Mouse (Mus musculus): ENCODE data around the gene Mthfsd. TPM values are rescaled to one million over a fixed set of nuclear protein-coding genes. Genes with fewer than 3 reads are reported as not detected.

Mthfsd gene
- polyA plus RNA-seq, 1 experiment from 2014 or later, result 45.2 TPM

DNA sequence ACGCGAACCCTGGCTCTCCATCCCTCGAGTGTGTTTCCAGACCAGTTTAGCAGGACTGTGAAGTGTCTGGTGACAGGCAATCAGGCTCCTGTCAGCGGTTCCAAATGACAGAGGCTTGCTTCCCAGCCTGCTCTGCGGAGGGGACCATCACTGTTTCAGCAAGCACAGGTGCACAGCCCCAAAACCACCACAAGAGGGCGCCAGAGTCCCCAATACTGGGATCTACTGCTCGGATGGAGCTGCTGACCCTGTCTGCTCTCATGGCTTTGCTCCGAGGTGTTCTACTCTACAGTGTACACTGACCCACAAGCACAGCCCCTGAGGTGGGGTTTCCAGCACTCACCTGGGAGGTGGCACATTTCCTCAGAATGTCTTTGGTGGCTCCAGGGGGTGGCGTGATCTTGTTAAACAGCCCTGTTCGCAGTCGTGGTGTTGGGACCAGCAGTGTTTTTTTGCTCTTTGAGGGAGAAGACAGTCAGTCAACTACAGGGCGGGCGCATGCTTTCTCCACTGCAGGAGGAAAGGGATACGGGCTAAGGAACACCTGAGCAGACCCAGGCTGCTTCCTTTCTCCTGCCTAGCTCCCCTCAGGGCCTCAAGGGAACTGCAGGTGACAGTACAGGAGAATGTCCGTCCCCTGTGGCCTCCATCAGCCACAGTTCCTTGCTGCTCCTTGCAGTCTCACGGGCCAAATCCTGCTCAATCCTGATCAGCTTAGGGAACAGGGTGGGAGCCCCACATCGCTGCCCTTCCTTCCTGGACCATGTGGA lies 4.0 kb downstream of the Mthfsd start:
- WGBS, result 51% methylated on average over 17 of the region's 17 CpGs
- peaks cover 27% of the 10 kb centered on the region for H3K36me3 ChIP-seq (ENCODE audit: control insufficient read depth, insufficient read depth, low read length)
- ATAC-seq, result peak; percentile 15

DNA sequence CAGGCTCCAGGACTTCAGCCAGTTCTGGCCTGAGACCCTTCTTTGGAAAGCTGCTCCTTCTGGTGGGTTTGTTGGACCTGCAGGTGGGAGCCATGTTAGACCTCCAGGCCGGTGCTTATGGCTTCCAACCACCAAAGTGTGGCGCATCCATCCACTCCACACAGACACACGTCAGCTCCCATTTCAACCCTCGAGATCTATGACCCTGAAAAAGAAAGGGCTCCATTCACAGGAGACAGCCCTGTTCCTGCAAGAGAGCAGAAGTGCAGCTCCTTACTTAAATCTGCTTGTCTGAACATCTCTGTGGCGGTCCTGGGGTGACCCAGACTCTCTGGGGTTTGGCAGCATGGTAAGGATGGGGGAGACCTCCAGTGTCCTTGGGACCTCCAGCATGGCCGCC lies 14.7 kb downstream of the Mthfsd start:
- Histone ChIP-seq H3K4me1 (ENCODE audit: control insufficient read depth, insufficient read depth, low read depth, low read length) (no peaks in the 10 kb centered on the region), H3K36me3 (ENCODE audit: control insufficient read depth, insufficient read depth, low read length) (peaks cover 11% of the 10 kb centered on the region), H3K4me2 (ENCODE audit: low read length) (no peak overlapping the region), H3K27ac (ENCODE audit: low read depth, low read length) (no peak overlapping the region), H3K27me3 (replicated peaks; ENCODE audit: control insufficient read depth, insufficient read depth, low read length) (peaks cover 55% of the 10 kb centered on the region), H3K4me3 (ENCODE audit: low read length) (no peak overlapping the region), H3K9ac (ENCODE audit: low read depth, low read length) (no peak overlapping the region), H3K9me3 (ENCODE audit: control insufficient read depth, low read length) (no peaks in the 10 kb centered on the region)
- ATAC-seq, result no peak
- WGBS, result 66% methylated on average over 6 of the region's 6 CpGs

More for the DNA sequence above, 4.0 kb downstream of the Mthfsd start:
- no peaks in the 10 kb centered on the region for H3K9me3 ChIP-seq (ENCODE audit: control insufficient read depth, low read length)
- peaks cover 11% of the 10 kb centered on the region for H3K4me1 ChIP-seq (ENCODE audit: control insufficient read depth, insufficient read depth, low read depth, low read length)
- no peak overlapping the region for H3K27ac ChIP-seq (ENCODE audit: low read depth, low read length)
- no peak overlapping the region for H3K4me2 ChIP-seq (ENCODE audit: low read length)
- H3K9ac ChIP-seq (ENCODE audit: low read depth, low read length), result no peak overlapping the region
- H3K27me3 ChIP-seq (replicated peaks; ENCODE audit: control insufficient read depth, insufficient read depth, low read length), result no peaks in the 10 kb centered on the region
- H3K4me3 ChIP-seq (ENCODE audit: low read length), result no peak overlapping the region

DNA sequence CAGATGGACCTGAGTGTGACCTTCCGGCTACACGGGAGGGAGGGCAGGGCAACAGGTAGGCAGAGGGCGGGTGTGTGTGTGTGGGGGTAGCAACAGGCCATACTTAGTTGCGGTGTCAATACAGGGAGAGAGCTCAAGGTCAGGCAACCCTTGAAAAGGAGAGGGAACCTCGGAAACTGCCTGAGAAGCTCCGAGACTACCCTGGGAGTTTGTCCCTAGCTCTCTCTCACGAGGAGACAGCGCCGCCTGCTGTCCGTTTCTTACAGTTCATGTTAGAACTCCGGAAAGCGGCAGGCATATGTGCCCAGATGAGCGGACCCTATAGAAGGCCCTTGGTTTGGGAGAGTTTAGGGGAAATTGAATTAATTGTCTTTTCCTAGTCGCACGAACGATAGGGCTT lies 15.6 kb downstream of the Mthfsd start:
- no peaks in the 10 kb centered on the region for H3K9me3 ChIP-seq (ENCODE audit: control insufficient read depth, low read length)
- WGBS, result 4% methylated on average over 16 of the region's 16 CpGs
- peaks cover 6% of the 10 kb centered on the region; the same call in 1 of the 2 replicates for H3K36me3 ChIP-seq (ENCODE audit: control insufficient read depth, insufficient read depth, low read length)
- peaks cover 61% of the 10 kb centered on the region for H3K27me3 ChIP-seq (replicated peaks; ENCODE audit: control insufficient read depth, insufficient read depth, low read length)
- H3K4me3 ChIP-seq (ENCODE audit: low read length), result no peak overlapping the region
- no peak overlapping the region for H3K4me2 ChIP-seq (ENCODE audit: low read length)
- H3K27ac ChIP-seq (ENCODE audit: low read depth, low read length), result no peak overlapping the region
- H3K4me1 ChIP-seq (ENCODE audit: control insufficient read depth, insufficient read depth, low read depth, low read length), result no peaks in the 10 kb centered on the region
- peak; percentile 76 for ATAC-seq
- no peak overlapping the region for H3K9ac ChIP-seq (ENCODE audit: low read depth, low read length)

DNA sequence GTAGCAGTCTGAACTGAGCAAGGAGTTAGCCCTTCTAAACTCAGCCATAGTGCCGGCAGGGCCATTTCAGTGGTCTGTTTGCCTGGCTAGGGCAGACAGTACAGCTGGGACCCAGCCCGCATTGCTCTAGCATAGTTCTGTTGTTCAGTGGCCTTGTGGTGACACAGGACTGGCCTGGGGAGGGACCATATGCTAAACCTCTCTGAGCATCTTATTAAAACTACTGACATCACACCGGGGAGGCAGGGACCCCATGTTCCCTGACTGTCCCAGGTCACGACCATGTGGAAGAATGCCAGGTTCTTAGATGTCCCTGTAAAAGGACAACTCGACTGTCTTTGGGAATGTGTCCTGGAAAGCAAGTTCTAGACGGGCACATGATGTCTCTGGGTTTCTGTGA lies 16.1 kb downstream of the Mthfsd start:
- no peak overlapping the region for H3K4me2 ChIP-seq (ENCODE audit: low read length)
- H3K27me3 ChIP-seq (replicated peaks; ENCODE audit: control insufficient read depth, insufficient read depth, low read length), result peaks cover 64% of the 10 kb centered on the region
- no peak for ATAC-seq
- no peaks in the 10 kb centered on the region for H3K9me3 ChIP-seq (ENCODE audit: control insufficient read depth, low read length)
- H3K4me3 ChIP-seq (ENCODE audit: low read length), result no peak overlapping the region
- peaks cover 3% of the 10 kb centered on the region; the same call in 1 of the 2 replicates for H3K36me3 ChIP-seq (ENCODE audit: control insufficient read depth, insufficient read depth, low read length)
- 34% methylated on average over 6 of the region's 6 CpGs for WGBS
- no peak overlapping the region for H3K9ac ChIP-seq (ENCODE audit: low read depth, low read length)
- no peaks in the 10 kb centered on the region for H3K4me1 ChIP-seq (ENCODE audit: control insufficient read depth, insufficient read depth, low read depth, low read length)
- no peak overlapping the region for H3K27ac ChIP-seq (ENCODE audit: low read depth, low read length)

DNA sequence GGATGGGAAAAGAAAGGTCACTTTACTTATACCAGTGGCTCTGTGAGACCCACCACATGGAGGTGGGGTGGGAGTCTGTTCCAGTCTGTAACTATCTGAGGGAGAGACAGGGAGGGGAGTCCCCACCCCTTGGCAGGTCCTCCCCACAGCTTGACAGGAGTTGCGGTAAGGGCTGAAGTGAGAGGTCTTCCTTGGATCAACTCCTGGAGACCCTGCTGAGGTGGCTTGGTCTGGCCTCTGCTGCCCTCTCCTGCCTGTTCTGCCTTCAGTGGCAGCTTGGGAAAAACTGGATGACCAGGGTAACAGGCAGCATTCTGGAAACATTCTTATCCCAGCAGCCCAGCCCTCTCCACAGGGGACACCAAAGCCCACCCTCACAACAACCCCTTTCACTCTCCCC lies 17.5 kb downstream of the Mthfsd start:
- Histone ChIP-seq H3K27me3 (replicated peaks; ENCODE audit: control insufficient read depth, insufficient read depth, low read length) (peaks cover 79% of the 10 kb centered on the region), H3K9me3 (ENCODE audit: control insufficient read depth, low read length) (no peaks in the 10 kb centered on the region), H3K9ac (ENCODE audit: low read depth, low read length) (no peak overlapping the region), H3K4me3 (ENCODE audit: low read length) (no peak overlapping the region), H3K36me3 (ENCODE audit: control insufficient read depth, insufficient read depth, low read length) (no peaks in the 10 kb centered on the region), H3K4me1 (ENCODE audit: control insufficient read depth, insufficient read depth, low read depth, low read length) (no peaks in the 10 kb centered on the region), H3K27ac (ENCODE audit: low read depth, low read length) (no peak overlapping the region), H3K4me2 (ENCODE audit: low read length) (no peak overlapping the region)
- 0% methylated on average over 1 of the region's 1 CpGs for WGBS
- no peak for ATAC-seq

DNA sequence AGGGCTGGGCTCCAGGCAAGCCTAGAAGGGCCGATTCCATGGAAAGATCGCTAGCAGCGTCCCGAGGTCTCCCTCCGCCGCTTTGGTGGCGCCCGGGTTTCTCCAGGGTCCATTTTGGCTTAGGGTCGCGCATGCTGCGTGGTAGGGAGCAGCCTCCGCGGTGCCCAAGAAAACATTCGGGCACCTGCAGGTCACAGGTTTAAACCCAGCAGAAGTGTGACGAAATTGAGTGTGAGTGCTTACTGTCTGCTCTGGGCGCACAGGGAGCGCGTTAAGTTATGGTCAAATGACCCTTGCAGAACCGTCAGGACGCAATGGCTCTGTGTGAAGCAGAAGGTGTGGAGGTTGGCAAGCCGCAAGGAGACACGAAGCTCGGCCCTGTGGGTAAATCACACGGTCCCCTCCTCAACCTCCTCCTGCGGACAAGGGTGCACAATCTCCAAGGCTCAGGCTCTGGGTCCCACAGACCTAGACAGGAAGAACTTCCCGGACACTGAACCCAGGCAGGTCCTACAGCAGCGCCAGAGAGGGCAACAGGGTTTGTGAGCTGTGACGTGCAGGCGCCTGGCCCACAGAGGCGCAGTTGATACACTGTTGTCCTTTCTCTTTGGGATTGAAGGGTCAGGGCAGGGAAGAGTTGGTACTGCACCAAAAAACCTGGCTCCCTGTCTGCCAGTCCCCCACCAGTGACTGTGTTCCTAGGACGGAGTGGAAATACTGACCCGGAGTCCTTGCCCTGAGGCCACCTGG lies 18.4 kb downstream of the Mthfsd start:
- H3K9ac ChIP-seq (ENCODE audit: low read depth, low read length), result no peak overlapping the region; the same call in 1 of the 2 replicates
- peaks cover 88% of the 10 kb centered on the region for H3K27me3 ChIP-seq (replicated peaks; ENCODE audit: control insufficient read depth, insufficient read depth, low read length)
- WGBS, result 4% methylated on average over 32 of the region's 32 CpGs
- ATAC-seq, result no peak
- no peak overlapping the region for H3K4me2 ChIP-seq (ENCODE audit: low read length)
- H3K27ac ChIP-seq (ENCODE audit: low read depth, low read length), result no peak overlapping the region
- no peaks in the 10 kb centered on the region for H3K36me3 ChIP-seq (ENCODE audit: control insufficient read depth, insufficient read depth, low read length)
- H3K9me3 ChIP-seq (ENCODE audit: control insufficient read depth, low read length), result no peaks in the 10 kb centered on the region
- H3K4me1 ChIP-seq (ENCODE audit: control insufficient read depth, insufficient read depth, low read depth, low read length), result peaks cover under 1% of the 10 kb centered on the region
- no peak overlapping the region for H3K4me3 ChIP-seq (ENCODE audit: low read length)

DNA sequence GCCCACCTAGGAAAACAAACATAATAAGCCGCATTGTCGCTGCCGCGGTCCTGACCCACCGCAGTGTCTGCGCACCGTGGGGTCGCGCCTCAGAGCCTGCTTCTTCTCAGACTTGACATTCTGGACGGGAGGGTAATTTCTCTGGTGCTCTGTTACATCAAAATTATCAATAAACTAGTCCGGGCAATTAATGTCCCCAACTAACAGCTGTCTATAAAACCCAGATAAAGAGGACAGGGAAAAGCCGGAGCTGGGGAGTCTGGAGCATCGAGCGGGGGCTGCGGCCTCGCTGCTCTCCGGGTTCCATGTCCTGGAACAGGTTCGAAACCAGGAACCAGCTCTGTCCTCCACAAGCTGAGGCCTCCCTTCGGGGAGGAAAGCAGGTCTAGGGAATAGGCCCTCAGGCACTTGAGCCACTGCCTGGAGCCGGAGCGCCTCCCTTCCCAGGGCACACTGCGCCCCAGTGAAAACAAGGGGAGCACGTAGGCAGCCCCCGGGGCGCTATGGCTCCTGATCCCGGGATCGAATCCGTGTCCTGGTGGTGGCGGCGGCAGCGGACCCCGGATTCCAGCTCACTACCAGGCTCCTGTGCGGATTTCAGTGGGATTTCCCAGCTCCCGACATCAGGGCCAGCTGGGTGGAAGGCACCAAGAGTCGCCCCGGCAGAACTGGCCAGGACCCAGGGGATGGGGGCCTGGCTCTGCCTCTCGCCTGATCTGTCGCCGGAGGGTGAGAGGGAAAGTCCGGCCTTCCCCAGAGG lies 19.1 kb downstream of the Mthfsd start:
- H3K4me2 ChIP-seq (ENCODE audit: low read length), result no peak overlapping the region
- no peak overlapping the region for H3K27ac ChIP-seq (ENCODE audit: low read depth, low read length)
- no peaks in the 10 kb centered on the region for H3K36me3 ChIP-seq (ENCODE audit: control insufficient read depth, insufficient read depth, low read length)
- H3K9me3 ChIP-seq (ENCODE audit: control insufficient read depth, low read length), result no peaks in the 10 kb centered on the region
- 2% methylated on average over 40 of the region's 40 CpGs for WGBS
- peaks cover 90% of the 10 kb centered on the region for H3K27me3 ChIP-seq (replicated peaks; ENCODE audit: control insufficient read depth, insufficient read depth, low read length)
- no peak for ATAC-seq
- no peak overlapping the region; the same call in 1 of the 2 replicates for H3K9ac ChIP-seq (ENCODE audit: low read depth, low read length)
- peaks cover 8% of the 10 kb centered on the region for H3K4me1 ChIP-seq (ENCODE audit: control insufficient read depth, insufficient read depth, low read depth, low read length)
- H3K4me3 ChIP-seq (ENCODE audit: low read length), result no peak overlapping the region

DNA sequence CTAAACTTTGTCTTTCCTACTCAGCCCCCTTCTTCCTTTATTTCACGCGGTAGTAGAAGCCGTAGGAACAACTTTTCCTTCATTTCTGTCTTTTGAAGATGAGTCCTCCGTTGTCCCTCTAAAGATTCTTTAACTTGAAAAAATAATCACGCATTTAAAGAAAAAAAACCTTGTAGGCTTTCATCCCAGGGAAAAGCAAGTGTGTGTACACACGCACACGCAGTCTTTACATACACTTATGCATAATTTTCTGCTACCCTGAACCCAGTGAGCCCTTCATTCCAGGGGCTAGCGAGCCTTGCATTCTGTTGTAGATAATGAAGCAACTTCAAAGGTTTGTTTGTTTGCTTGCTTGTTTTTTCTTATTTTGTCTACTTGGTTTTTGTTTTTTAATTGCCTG lies 19.9 kb downstream of the Mthfsd start:
- Histone ChIP-seq H3K9me3 (ENCODE audit: control insufficient read depth, low read length) (no peaks in the 10 kb centered on the region), H3K4me2 (ENCODE audit: low read length) (no peak overlapping the region), H3K27me3 (replicated peaks; ENCODE audit: control insufficient read depth, insufficient read depth, low read length) (peaks cover 91% of the 10 kb centered on the region), H3K4me1 (ENCODE audit: control insufficient read depth, insufficient read depth, low read depth, low read length) (peaks cover 16% of the 10 kb centered on the region), H3K4me3 (ENCODE audit: low read length) (no peak overlapping the region), H3K36me3 (ENCODE audit: control insufficient read depth, insufficient read depth, low read length) (no peaks in the 10 kb centered on the region), H3K9ac (ENCODE audit: low read depth, low read length) (no peak overlapping the region), H3K27ac (ENCODE audit: low read depth, low read length) (no peak overlapping the region)
- ATAC-seq, result no peak
- WGBS, result 4% methylated on average over 8 of the region's 8 CpGs
